Mouse (Mus musculus) liver, embryonic 16.5 days (tissue): ENCODE results near the gene Zcchc12. TPM values are rescaled to one million over a fixed set of nuclear protein-coding genes. Genes with fewer than 3 reads are reported as not detected.

Experiments
- ATAC-seq: fragments of 200-750 bp; cut with Nextera tagmentation; 2 replicates; pipeline ENCODE4 v1.8.0; 2017; ENCODE audit warnings: low read depth, mild to moderate bottlenecking, moderate number of reproducible peaks, moderate library complexity
- H3K27ac ChIP-seq: fragments of 300-500 bp; sonication (generic); 2 replicates; pipeline ENCODE4 v1.5.1; 2014; ENCODE audit warnings: mild to moderate bottlenecking, low read length
- H3K27me3 ChIP-seq: fragments of 300-500 bp; sonication (generic); 2 replicates; pipeline ENCODE4 v1.6.1; 2014; ENCODE audit warnings: low read depth, low read length, mixed read lengths; ENCODE audit not compliant: control insufficient read depth, insufficient read depth
- H3K36me3 ChIP-seq: fragments of 300-500 bp; sonication (generic); 2 replicates; pipeline ENCODE4 v1.6.1; 2014; ENCODE audit warnings: mild to moderate bottlenecking; ENCODE audit not compliant: control insufficient read depth, insufficient read depth
- H3K4me1 ChIP-seq: fragments of 300-500 bp; sonication (generic); 2 replicates; pipeline ENCODE4 v1.6.1; 2014; ENCODE audit warnings: low read depth, low read length, mixed read lengths; ENCODE audit not compliant: control insufficient read depth
- H3K4me2 ChIP-seq: fragments of 300-500 bp; sonication (generic); 2 replicates; pipeline ENCODE4 v1.6.1; 2014; ENCODE audit warnings: low read depth, low read length, mixed read lengths
- H3K4me3 ChIP-seq: fragments of 300-500 bp; sonication (generic); 2 replicates; pipeline ENCODE4 v1.5.1; 2014; ENCODE audit warnings: low read depth, mild to moderate bottlenecking, low read length
- H3K9ac ChIP-seq: fragments of 300-500 bp; sonication (generic); 2 replicates; pipeline ENCODE4 v1.6.1; 2014; ENCODE audit warnings: low read depth, low read length
- H3K9me3 ChIP-seq: fragments of 300-500 bp; sonication (generic); replicated peaks from 2 replicates; pipeline ENCODE4 v1.6.1; 2016; ENCODE audit warnings: low read length; ENCODE audit not compliant: control insufficient read depth
- WGBS: fragments of 180-500 bp; shearing (Covaris S2); extraction: QIAGEN DNeasy Blood & Tissue Kit; methylation state at CpG from one replicate; pipeline ENCODE4 v1.1.7; 2014; ENCODE audit not compliant: insufficient replicate concordance; 5-methylcytosine and 5-hydroxymethylcytosine counted together
- polyA plus RNA-seq: library from polyadenylated mRNA; unstranded; fragments of >200 nt; fragmentation: Nextera tagmentation; extraction: Ambion mirVana; gene quantifications from 2 replicates; pipeline ENCODE4 v1.2.1, GENCODE M21; 2015

Zcchc12 gene
- polyA plus RNA-seq = 0.06 and 0.20 TPM in 2 replicates

DNA sequence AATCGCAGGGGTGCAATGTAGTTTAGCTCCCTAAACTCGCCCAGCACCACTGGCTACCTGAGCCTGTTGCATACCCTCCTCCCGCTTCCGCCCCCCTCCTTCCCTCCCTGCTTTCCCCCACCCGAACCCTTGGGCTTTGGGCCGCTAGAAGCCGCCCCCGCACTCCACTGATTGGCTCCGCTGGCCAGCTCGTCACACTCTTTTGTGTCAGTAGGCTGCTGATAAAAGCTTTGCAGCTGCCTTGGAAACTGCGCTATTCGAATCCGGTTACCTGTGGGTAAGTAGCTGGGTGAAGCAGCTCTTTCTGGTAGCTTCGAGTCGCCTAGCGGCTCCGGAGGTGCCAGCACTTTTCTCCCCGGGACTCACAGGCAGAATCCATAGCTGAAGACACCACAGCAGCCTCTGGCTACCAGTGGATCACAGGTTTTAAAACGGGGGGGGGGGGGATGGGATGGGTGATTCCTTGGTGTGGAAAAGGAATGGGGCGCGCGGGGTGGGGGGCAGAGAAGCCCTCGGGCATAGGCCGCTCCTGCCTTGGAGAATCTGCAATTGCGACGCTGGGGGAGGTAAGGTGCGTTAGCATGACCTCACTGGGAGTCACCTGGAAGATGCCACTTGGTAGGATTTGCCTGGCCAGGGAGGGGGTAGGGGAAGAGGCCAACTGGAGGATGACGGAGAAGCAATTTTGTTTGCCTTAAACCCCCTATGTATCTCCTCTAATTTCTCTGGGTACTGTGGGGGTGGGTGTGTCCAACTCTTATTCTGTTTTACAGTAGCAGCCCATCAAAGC lies at the start of gene Zcchc12:
TSS of gene Zcchc12 (plus strand) at position 169 of the 790 bp plus-strand sequence.
- H3K27me3 ChIP-seq = peaks cover 3% of the 10 kb centered on the region; the same call in 1 of the 2 replicates
- WGBS = 20% methylated on average over 24 of the region's 28 CpGs
- no peaks in the 10 kb centered on the region for H3K9me3 ChIP-seq
- H3K4me1 ChIP-seq = no peaks in the 10 kb centered on the region
- H3K9ac ChIP-seq = no peak within 1 kb of the TSS
- no peak within 1 kb of the TSS for H3K4me2 ChIP-seq
- H3K27ac ChIP-seq = no peak within 1 kb of the TSS
- ATAC-seq = no peak
- no peaks in the 10 kb centered on the region for H3K36me3 ChIP-seq
- H3K4me3 ChIP-seq = no peak within 1 kb of the TSS

DNA sequence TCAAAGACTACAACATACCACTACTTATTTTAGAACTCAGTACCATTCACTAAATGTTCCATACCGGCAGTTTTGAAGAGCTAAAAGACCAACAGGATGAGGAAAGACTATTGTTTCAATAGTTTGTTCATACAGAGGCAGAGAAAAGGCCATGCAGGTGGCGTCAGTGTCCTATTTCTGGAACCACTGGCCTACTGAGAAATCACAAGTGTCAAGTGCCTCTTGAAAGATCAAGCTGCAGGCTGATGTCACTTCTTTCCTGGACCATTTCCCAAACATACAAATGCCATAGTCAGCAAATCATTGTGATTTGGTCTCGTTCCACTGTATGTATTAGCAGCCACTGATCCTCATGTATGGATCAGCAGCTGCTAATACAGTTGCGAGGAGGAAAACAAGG lies 49.0 kb upstream of the Zcchc12 start:
- Histone ChIP-seq H3K27me3 (no peaks in the 10 kb centered on the region), H3K36me3 (no peaks in the 10 kb centered on the region), H3K4me2 (no peak overlapping the region), H3K4me1 (no peaks in the 10 kb centered on the region), H3K9me3 (no peaks in the 10 kb centered on the region), H3K4me3 (no peak overlapping the region), H3K9ac (no peak overlapping the region), H3K27ac (no peak overlapping the region)
- 40% methylated on average over 4 of the region's 4 CpGs for WGBS
- no peak for ATAC-seq

DNA sequence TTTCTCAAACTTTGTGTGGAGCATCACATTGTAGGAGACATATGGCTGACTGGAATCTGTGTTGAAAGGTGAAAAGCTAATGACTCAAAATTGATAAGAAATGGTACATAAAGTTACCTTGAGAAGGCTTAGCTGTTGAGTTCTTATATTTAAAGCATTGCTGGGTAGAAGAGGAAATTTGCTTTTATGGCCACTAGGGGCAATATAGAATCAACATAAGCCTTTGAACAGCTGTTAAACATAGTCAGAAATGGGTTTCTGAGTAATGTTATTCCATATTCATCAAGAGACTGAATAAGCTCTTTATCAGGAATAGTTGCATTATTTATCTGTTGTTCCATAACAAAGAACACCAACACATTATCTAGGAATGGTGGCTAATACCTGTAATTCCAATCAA lies 45.6 kb upstream of the Zcchc12 start:
- Histone ChIP-seq H3K4me1 (no peaks in the 10 kb centered on the region), H3K27me3 (no peaks in the 10 kb centered on the region), H3K4me2 (no peak overlapping the region), H3K9me3 (no peaks in the 10 kb centered on the region), H3K27ac (no peak overlapping the region), H3K36me3 (no peaks in the 10 kb centered on the region), H3K9ac (no peak overlapping the region), H3K4me3 (no peak overlapping the region)
- ATAC-seq = no peak

DNA sequence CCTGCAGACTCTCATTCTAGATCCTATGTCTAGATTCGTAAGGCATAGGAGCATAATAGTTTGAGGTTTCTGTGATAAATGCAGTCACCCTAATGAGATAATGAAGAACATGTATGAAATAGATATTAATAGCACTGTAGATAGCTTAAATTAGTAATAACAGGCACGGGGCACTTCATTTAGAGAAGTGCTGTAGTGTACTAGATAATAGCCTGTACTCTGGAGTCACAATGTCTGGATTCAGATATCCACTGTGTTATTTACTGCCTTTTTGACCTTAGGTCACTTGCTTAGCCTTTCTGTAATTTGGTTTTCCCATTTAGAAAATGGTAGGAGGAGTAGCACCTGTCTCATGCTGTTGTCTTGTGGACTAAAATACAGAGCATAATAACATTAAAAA lies 39.0 kb upstream of the Zcchc12 start:
- H3K9ac ChIP-seq = no peak overlapping the region
- no peak overlapping the region for H3K4me2 ChIP-seq
- H3K27me3 ChIP-seq = no peaks in the 10 kb centered on the region
- 44% methylated on average over 2 of the region's 2 CpGs for WGBS
- no peak overlapping the region for H3K27ac ChIP-seq
- no peaks in the 10 kb centered on the region for H3K4me1 ChIP-seq
- ATAC-seq = no peak
- H3K36me3 ChIP-seq = no peaks in the 10 kb centered on the region
- H3K4me3 ChIP-seq = no peak overlapping the region
- H3K9me3 ChIP-seq = no peaks in the 10 kb centered on the region

DNA sequence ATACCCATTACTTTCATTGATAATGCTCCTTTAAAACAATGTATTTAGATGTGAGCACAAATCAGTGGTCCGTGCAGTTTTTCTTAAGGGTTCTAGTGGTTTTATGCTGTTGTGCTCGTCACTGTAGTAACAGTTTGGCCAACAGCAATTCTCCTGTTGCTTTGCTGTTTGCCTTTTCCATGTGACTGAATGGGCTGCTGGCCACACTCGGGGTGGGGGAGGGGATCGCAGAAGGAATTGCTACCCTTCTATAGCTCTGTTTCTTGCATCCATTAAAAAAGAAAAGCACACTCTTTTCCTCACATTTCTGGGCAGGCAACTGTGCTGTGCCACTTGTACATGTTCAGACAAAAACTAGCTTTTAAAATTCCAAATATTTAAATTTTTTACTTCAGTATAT lies 34.1 kb upstream of the Zcchc12 start:
- no peaks in the 10 kb centered on the region for H3K4me1 ChIP-seq
- no peak for ATAC-seq
- H3K27ac ChIP-seq = no peak overlapping the region
- no peaks in the 10 kb centered on the region for H3K9me3 ChIP-seq
- no peak overlapping the region for H3K4me3 ChIP-seq
- H3K9ac ChIP-seq = no peak overlapping the region
- no peak overlapping the region for H3K4me2 ChIP-seq
- 37% methylated on average over 4 of the region's 4 CpGs for WGBS
- no peaks in the 10 kb centered on the region for H3K27me3 ChIP-seq
- H3K36me3 ChIP-seq = no peaks in the 10 kb centered on the region

DNA sequence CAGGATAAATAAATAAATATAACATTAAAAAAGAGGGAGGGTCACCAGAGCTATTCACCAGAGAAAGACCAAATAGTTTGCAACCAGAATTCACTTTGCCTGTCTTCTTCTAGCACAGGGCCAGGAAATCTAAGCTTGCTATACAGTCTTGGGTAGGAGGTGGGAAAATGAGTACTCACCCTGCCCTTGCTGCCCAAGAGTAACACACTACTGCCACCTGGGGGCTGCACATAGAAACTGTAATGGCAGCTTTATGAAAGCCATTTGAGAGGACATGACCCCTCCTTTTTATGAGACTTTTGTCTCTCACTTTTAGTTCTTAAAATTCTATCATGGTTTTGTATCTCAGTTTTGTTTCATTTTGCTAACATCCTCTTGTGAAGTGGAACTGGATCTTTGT lies 12.1 kb upstream of the Zcchc12 start:
- no peaks in the 10 kb centered on the region for H3K9me3 ChIP-seq
- H3K4me1 ChIP-seq = no peaks in the 10 kb centered on the region
- H3K27ac ChIP-seq = no peak overlapping the region
- no peaks in the 10 kb centered on the region for H3K36me3 ChIP-seq
- H3K9ac ChIP-seq = no peak overlapping the region
- ATAC-seq = no peak
- H3K4me2 ChIP-seq = no peak overlapping the region
- H3K4me3 ChIP-seq = no peak overlapping the region
- no peaks in the 10 kb centered on the region for H3K27me3 ChIP-seq

DNA sequence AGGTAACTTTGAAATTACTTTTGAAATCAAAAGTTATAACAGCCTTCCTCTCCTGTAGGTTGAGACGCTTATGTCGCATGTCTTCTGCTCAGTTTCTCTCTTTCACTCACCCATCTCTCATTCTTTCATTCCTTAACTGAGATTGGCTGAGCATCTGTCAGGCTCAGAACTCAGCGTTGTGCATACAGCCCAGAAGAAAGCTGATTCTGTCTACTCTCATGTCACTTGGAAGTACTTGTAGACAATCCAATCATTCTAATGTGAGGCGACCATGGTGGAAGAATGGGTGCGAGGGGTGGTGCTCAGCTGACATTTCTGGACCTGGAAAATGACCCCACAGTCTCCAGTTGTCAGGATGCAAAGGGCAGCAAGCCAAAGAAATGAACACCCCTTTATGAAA lies 9.7 kb upstream of the Zcchc12 start:
- H3K9ac ChIP-seq = no peak overlapping the region
- 50% methylated on average over 5 of the region's 5 CpGs for WGBS
- no peak for ATAC-seq

GRCm38 (mm10) chrX:36186443-36186842 lies 9.3 kb upstream of the Zcchc12 start:
- 46% methylated on average over 6 of the region's 6 CpGs for WGBS
- H3K4me3 ChIP-seq = no peak overlapping the region
- no peak overlapping the region for H3K4me2 ChIP-seq
- no peaks in the 10 kb centered on the region for H3K9me3 ChIP-seq
- H3K9ac ChIP-seq = no peak overlapping the region
- ATAC-seq = no peak
- no peaks in the 10 kb centered on the region for H3K4me1 ChIP-seq
- no peaks in the 10 kb centered on the region for H3K27me3 ChIP-seq
- no peaks in the 10 kb centered on the region for H3K36me3 ChIP-seq
- H3K27ac ChIP-seq = no peak overlapping the region

More for the DNA sequence above, 9.7 kb upstream of the Zcchc12 start:
- H3K27me3 ChIP-seq = no peaks in the 10 kb centered on the region
- H3K27ac ChIP-seq = no peak overlapping the region
- no peaks in the 10 kb centered on the region for H3K36me3 ChIP-seq
- no peak overlapping the region for H3K4me2 ChIP-seq
- H3K4me3 ChIP-seq = no peak overlapping the region
- H3K9me3 ChIP-seq = no peaks in the 10 kb centered on the region
- no peaks in the 10 kb centered on the region for H3K4me1 ChIP-seq

- Histone ChIP-seq H3K4me1 (no peaks in the 10 kb centered on the region), H3K27me3 (peaks cover 3% of the 10 kb centered on the region; the same call in 1 of the 2 replicates), H3K4me2 (no peak overlapping the region), H3K9ac (no peak overlapping the region), H3K27ac (no peak overlapping the region), H3K36me3 (no peaks in the 10 kb centered on the region), H3K4me3 (no peak overlapping the region), H3K9me3 (no peaks in the 10 kb centered on the region)
- ATAC-seq = no peak
- WGBS = 20% methylated on average over 6 of the region's 6 CpGs
Measured at GRCm38 (mm10) chrX:36193951-36194350, 1.8 kb upstream of the Zcchc12 start.
